Mouse (Mus musculus): ENCODE data around the gene Ptgs1. TPM values are rescaled to one million over a fixed set of nuclear protein-coding genes. Genes with fewer than 3 reads are reported as not detected.
A peak's percentile ranks its signal among the peaks of the same experiment; 100 is the strongest.

The Ptgs1 gene
- polyA plus RNA-seq, 1 experiment, result 118 TPM

GRCm38 (mm10) chr2:36262025-36262424 lies 31.8 kb downstream of the Ptgs1 start:
- no peak overlapping the region for H3K4me3 ChIP-seq (replicated peaks)
- H3K36me3 ChIP-seq (replicated peaks; ENCODE audit: low read length), result peaks cover 52% of the 10 kb centered on the region
- H3K27me3 ChIP-seq (replicated peaks), result no peaks in the 10 kb centered on the region
- TF ChIP-seq GATA1 (IDR thresholded peaks at IDR 0.05; ENCODE audit: borderline replicate concordance, low read length), result no peak
- no peak for TF ChIP-seq FLI1 (IDR thresholded peaks at IDR 0.05; ENCODE audit: low read length)
- peaks cover 76% of the 10 kb centered on the region for H3K4me1 ChIP-seq
- H3K9me3 ChIP-seq, result no peaks in the 10 kb centered on the region

- H3K4me3 ChIP-seq (replicated peaks), result no peak overlapping the region
- no peaks in the 10 kb centered on the region for H3K9me3 ChIP-seq
- TF ChIP-seq FLI1 (IDR thresholded peaks at IDR 0.05; ENCODE audit: low read length) (no peak), GATA1 (IDR thresholded peaks at IDR 0.05; ENCODE audit: borderline replicate concordance, low read length) (no peak)
- H3K36me3 ChIP-seq (replicated peaks; ENCODE audit: low read length), result peaks cover 9% of the 10 kb centered on the region
- no peaks in the 10 kb centered on the region for H3K27me3 ChIP-seq (replicated peaks)
- peaks cover 78% of the 10 kb centered on the region for H3K4me1 ChIP-seq
Measured at GRCm38 (mm10) chr2:36269458-36269857, 39.2 kb downstream of the Ptgs1 start.

GRCm38 (mm10) chr2:36270186-36270585 lies 40.0 kb downstream of the Ptgs1 start:
- Histone ChIP-seq H3K36me3 (replicated peaks; ENCODE audit: low read length) (peaks cover 6% of the 10 kb centered on the region), H3K9me3 (no peaks in the 10 kb centered on the region), H3K4me1 (peaks cover 79% of the 10 kb centered on the region), H3K4me3 (replicated peaks) (peak overlapping the region; percentile 19), H3K27me3 (replicated peaks) (no peaks in the 10 kb centered on the region)
- TF ChIP-seq FLI1 (IDR thresholded peaks at IDR 0.05; ENCODE audit: low read length) (no peak), GATA1 (IDR thresholded peaks at IDR 0.05; ENCODE audit: borderline replicate concordance, low read length) (no peak)

GRCm38 (mm10) chr2:36271085-36271484 lies 40.9 kb downstream of the Ptgs1 start:
- Histone ChIP-seq H3K27me3 (replicated peaks) (no peaks in the 10 kb centered on the region), H3K4me1 (peaks cover 83% of the 10 kb centered on the region), H3K36me3 (replicated peaks; ENCODE audit: low read length) (peaks cover 4% of the 10 kb centered on the region), H3K9me3 (no peaks in the 10 kb centered on the region), H3K4me3 (replicated peaks) (no peak overlapping the region)
- TF ChIP-seq FLI1 (IDR thresholded peaks at IDR 0.05; ENCODE audit: low read length) (no peak), GATA1 (IDR thresholded peaks at IDR 0.05; ENCODE audit: borderline replicate concordance, low read length) (no peak)

GRCm38 (mm10) chr2:36272288-36272950 lies 42.2 kb downstream of the Ptgs1 start:
- no peak for TF ChIP-seq GATA1 (IDR thresholded peaks at IDR 0.05; ENCODE audit: borderline replicate concordance, low read length)
- TF ChIP-seq FLI1 (IDR thresholded peaks at IDR 0.05; ENCODE audit: low read length), result no peak
- Histone ChIP-seq H3K36me3 (replicated peaks; ENCODE audit: low read length) (no peaks in the 10 kb centered on the region), H3K4me1 (peaks cover 81% of the 10 kb centered on the region), H3K4me3 (replicated peaks) (no peak overlapping the region), H3K9me3 (no peaks in the 10 kb centered on the region), H3K27me3 (replicated peaks) (no peaks in the 10 kb centered on the region)

- TF ChIP-seq FLI1 (IDR thresholded peaks at IDR 0.05; ENCODE audit: low read length) (no peak), GATA1 (IDR thresholded peaks at IDR 0.05; ENCODE audit: borderline replicate concordance, low read length) (no peak)
- no peaks in the 10 kb centered on the region for H3K9me3 ChIP-seq
- H3K27me3 ChIP-seq (replicated peaks), result no peaks in the 10 kb centered on the region
- H3K4me3 ChIP-seq (replicated peaks), result no peak overlapping the region
- no peaks in the 10 kb centered on the region for H3K36me3 ChIP-seq (replicated peaks; ENCODE audit: low read length)
- H3K4me1 ChIP-seq, result peaks cover 54% of the 10 kb centered on the region
Measured at GRCm38 (mm10) chr2:36276454-36276853, 46.2 kb downstream of the Ptgs1 start.

- H3K36me3 ChIP-seq (replicated peaks; ENCODE audit: low read length), result no peaks in the 10 kb centered on the region
- no peaks in the 10 kb centered on the region for H3K27me3 ChIP-seq (replicated peaks)
- TF ChIP-seq FLI1 (IDR thresholded peaks at IDR 0.05; ENCODE audit: low read length) (no peak), GATA1 (IDR thresholded peaks at IDR 0.05; ENCODE audit: borderline replicate concordance, low read length) (no peak)
- H3K9me3 ChIP-seq, result no peaks in the 10 kb centered on the region
- peaks cover 33% of the 10 kb centered on the region for H3K4me1 ChIP-seq
- no peak overlapping the region for H3K4me3 ChIP-seq (replicated peaks)
Measured at GRCm38 (mm10) chr2:36278760-36279159, 48.5 kb downstream of the Ptgs1 start.

GRCm38 (mm10) chr2:36281138-36281537 lies 50.9 kb downstream of the Ptgs1 start:
- peaks cover 2% of the 10 kb centered on the region for H3K27me3 ChIP-seq (replicated peaks)
- H3K9me3 ChIP-seq, result no peaks in the 10 kb centered on the region
- H3K4me3 ChIP-seq (replicated peaks), result no peak overlapping the region
- no peak for TF ChIP-seq GATA1 (IDR thresholded peaks at IDR 0.05; ENCODE audit: borderline replicate concordance, low read length)
- TF ChIP-seq FLI1 (IDR thresholded peaks at IDR 0.05; ENCODE audit: low read length), result no peak
- peaks cover 10% of the 10 kb centered on the region for H3K4me1 ChIP-seq
- no peaks in the 10 kb centered on the region for H3K36me3 ChIP-seq (replicated peaks; ENCODE audit: low read length)

- Histone ChIP-seq H3K27me3 (replicated peaks) (peaks cover 2% of the 10 kb centered on the region), H3K36me3 (replicated peaks; ENCODE audit: low read length) (no peaks in the 10 kb centered on the region), H3K4me1 (peaks cover 4% of the 10 kb centered on the region), H3K9me3 (no peaks in the 10 kb centered on the region), H3K4me3 (replicated peaks) (no peak overlapping the region)
- TF ChIP-seq FLI1 (IDR thresholded peaks at IDR 0.05; ENCODE audit: low read length) (no peak), GATA1 (IDR thresholded peaks at IDR 0.05; ENCODE audit: borderline replicate concordance, low read length) (no peak)
Measured at GRCm38 (mm10) chr2:36282301-36282700, 52.1 kb downstream of the Ptgs1 start.

Other genes with a start within 250 kb of the Ptgs1 start
- 30.0 and 76.6 TPM in 2 replicates for gene Ndufa8, start 181.0 kb upstream of the Ptgs1 start, polyA plus RNA-seq (2012; ENCODE audit: insufficient read depth, low replicate concordance)
- not detected in 2 replicates for gene Morn5, start 181.0 kb upstream of the Ptgs1 start, polyA plus RNA-seq (2012; ENCODE audit: insufficient read depth, low replicate concordance)
- gene Lhx6, start 125.0 kb upstream of the Ptgs1 start, polyA plus RNA-seq (2012; ENCODE audit: insufficient read depth, low replicate concordance), result 0.18 TPM in 1 of 2 replicates, not detected in the other
- 2.5 and 6.8 TPM in 2 replicates for gene Mrrf, start 94.0 kb upstream of the Ptgs1 start, polyA plus RNA-seq (2012; ENCODE audit: insufficient read depth, low replicate concordance)
- 4.2 TPM in 1 of 2 replicates, not detected in the other for gene Rbm18, start 93.7 kb upstream of the Ptgs1 start, polyA plus RNA-seq (2012; ENCODE audit: insufficient read depth, low replicate concordance)
- not detected in 2 replicates for gene Olfr338, start 143.1 kb downstream of the Ptgs1 start, polyA plus RNA-seq (2012; ENCODE audit: insufficient read depth, low replicate concordance)
- not detected in 2 replicates for gene Olfr339, start 188.5 kb downstream of the Ptgs1 start, polyA plus RNA-seq (2012; ENCODE audit: insufficient read depth, low replicate concordance)
- gene Olfr340, start 222.2 kb downstream of the Ptgs1 start, polyA plus RNA-seq (2012; ENCODE audit: insufficient read depth, low replicate concordance), result not detected in 2 replicates

Measured in megakaryocyte, embryonic 14.5 days (primary cell).